Mouse (Mus musculus): Measurements from ENCODE around the gene Thbs3. TPM values are rescaled to one million over a fixed set of nuclear protein-coding genes. Genes with fewer than 3 reads are reported as not detected.

Thbs3 gene
- total and polyA plus RNA-seq, 2 experiments from 2014 or later, result 17.4 to 26.4 TPM

DNA sequence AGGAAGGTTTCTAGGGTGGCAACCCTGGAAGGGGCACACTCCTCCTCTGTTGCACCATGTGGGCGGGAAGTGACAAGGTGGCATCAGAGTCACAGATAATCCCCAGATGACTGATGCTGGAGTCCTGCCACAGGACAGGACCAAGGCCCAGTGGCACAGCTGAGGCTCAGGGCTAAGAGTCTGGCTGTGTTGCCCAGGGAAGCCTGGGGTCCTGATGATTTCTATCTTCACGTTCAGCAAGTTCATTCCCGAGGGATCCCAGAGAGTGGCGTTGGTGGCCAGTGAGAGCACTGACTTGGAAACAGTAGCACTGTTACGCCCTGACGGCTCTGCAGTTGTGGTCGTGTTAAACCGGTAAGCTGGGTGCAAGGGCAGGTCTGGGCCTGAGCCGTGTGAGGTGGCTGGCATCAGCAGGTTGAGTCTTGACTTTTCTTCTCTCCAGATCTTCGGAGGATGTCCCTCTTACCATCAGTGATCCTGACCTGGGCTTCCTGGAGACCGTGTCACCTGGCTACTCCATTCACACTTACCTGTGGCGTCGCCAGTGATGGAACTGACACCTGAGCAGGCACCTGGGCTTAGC lies 6.8 kb upstream of the Thbs3 start:
- Histone ChIP-seq H3K36me3 (replicated peaks; ENCODE audit: control insufficient read depth, insufficient read depth, low read length) (peaks cover 65% of the 10 kb centered on the region), H3K27me3 (ENCODE audit: control insufficient read depth, insufficient read depth, low read length) (no peaks in the 10 kb centered on the region), H3K4me1 (ENCODE audit: control insufficient read depth, insufficient read depth) (peaks cover 8% of the 10 kb centered on the region), H3K9me3 (replicated peaks; ENCODE audit: control insufficient read depth, low read length) (no peaks in the 10 kb centered on the region), H3K27ac (ENCODE audit: low read depth) (no peak overlapping the region), H3K4me2 (ENCODE audit: low read depth, low read length) (no peak overlapping the region), H3K9ac (replicated peaks; ENCODE audit: low read depth, low read length) (no peak overlapping the region), H3K4me3 (ENCODE audit: low read depth, low read length) (no peak overlapping the region)
- TF ChIP-seq CTCF (IDR thresholded peaks at IDR 0.05; ENCODE audit: low read depth) (no peak), EP300 (IDR thresholded peaks at IDR 0.05; ENCODE audit: low read depth) (no peak)
- ATAC-seq (ENCODE audit: insufficient read depth, low read depth) (no peak), DNase-seq (ENCODE audit: low spot score) (no peak)
- WGBS, result 87% methylated on average over 13 of the region's 13 CpGs

DNA sequence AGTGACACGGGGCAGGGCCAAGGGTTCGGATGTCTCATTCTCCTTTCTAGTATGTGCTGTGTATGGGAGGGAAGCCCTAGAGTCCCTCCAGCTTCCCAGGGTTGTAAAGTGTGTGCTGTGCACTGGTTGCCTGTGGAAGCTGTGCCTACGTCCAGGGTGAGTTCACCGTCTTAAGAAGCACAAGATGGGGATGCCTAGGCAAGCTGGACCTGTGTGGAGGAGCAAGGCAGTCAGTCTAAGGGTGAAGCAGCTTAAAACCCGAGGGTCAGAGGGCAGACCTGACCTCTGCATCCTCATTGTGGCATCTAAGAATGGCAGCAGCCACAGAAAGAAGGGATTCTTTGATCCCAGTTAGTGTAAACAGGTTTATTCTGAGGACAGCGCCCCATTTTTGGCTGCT lies 6.2 kb upstream of the Thbs3 start:
- H3K9me3 ChIP-seq (replicated peaks; ENCODE audit: control insufficient read depth, low read length), result no peaks in the 10 kb centered on the region
- H3K36me3 ChIP-seq (replicated peaks; ENCODE audit: control insufficient read depth, insufficient read depth, low read length), result peaks cover 65% of the 10 kb centered on the region
- H3K4me3 ChIP-seq (ENCODE audit: low read depth, low read length), result no peak overlapping the region
- DNase-seq (ENCODE audit: low spot score) (no peak), ATAC-seq (ENCODE audit: insufficient read depth, low read depth) (no peak)
- TF ChIP-seq CTCF (IDR thresholded peaks at IDR 0.05; ENCODE audit: low read depth) (no peak), EP300 (IDR thresholded peaks at IDR 0.05; ENCODE audit: low read depth) (no peak)
- no peak overlapping the region for H3K4me2 ChIP-seq (ENCODE audit: low read depth, low read length)
- 83% methylated on average over 6 of the region's 6 CpGs for WGBS
- H3K9ac ChIP-seq (replicated peaks; ENCODE audit: low read depth, low read length), result no peak overlapping the region
- H3K27me3 ChIP-seq (ENCODE audit: control insufficient read depth, insufficient read depth, low read length), result no peaks in the 10 kb centered on the region
- H3K27ac ChIP-seq (ENCODE audit: low read depth), result no peak overlapping the region
- H3K4me1 ChIP-seq (ENCODE audit: control insufficient read depth, insufficient read depth), result peaks cover 7% of the 10 kb centered on the region

DNA sequence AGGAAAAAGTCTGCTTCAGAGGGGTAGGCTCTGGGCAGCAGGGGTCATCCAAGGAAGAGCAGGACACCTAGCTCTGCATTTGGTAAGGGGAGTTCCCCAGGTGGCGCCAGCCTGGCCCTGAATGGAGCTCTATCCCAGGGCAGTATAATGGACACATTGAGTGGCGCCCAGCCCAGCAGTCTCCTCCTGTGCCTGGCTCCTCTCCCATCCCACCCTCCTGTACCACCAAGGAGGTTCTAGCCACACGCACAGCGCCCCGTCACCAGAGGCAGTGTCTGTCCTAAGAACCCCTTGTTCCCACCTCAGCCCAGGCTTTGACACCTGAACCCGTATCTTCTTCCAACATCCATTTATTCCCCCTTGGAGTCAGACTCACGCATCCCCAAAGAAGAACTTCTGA lies 5.2 kb upstream of the Thbs3 start:
- TF ChIP-seq CTCF (IDR thresholded peaks at IDR 0.05; ENCODE audit: low read depth), result no peak
- TF ChIP-seq EP300 (IDR thresholded peaks at IDR 0.05; ENCODE audit: low read depth), result no peak
- no peak for DNase-seq (ENCODE audit: low spot score)
- peaks cover 7% of the 10 kb centered on the region for H3K4me1 ChIP-seq (ENCODE audit: control insufficient read depth, insufficient read depth)
- H3K4me3 ChIP-seq (ENCODE audit: low read depth, low read length), result no peak overlapping the region
- H3K9me3 ChIP-seq (replicated peaks; ENCODE audit: control insufficient read depth, low read length), result no peaks in the 10 kb centered on the region
- no peak overlapping the region for H3K27ac ChIP-seq (ENCODE audit: low read depth)
- no peak overlapping the region for H3K4me2 ChIP-seq (ENCODE audit: low read depth, low read length)
- H3K27me3 ChIP-seq (ENCODE audit: control insufficient read depth, insufficient read depth, low read length), result no peaks in the 10 kb centered on the region
- no peak overlapping the region for H3K9ac ChIP-seq (replicated peaks; ENCODE audit: low read depth, low read length)
- H3K36me3 ChIP-seq (replicated peaks; ENCODE audit: control insufficient read depth, insufficient read depth, low read length), result peaks cover 59% of the 10 kb centered on the region
- ATAC-seq (ENCODE audit: insufficient read depth, low read depth), result no peak
- 92% methylated on average over 7 of the region's 7 CpGs for WGBS

DNA sequence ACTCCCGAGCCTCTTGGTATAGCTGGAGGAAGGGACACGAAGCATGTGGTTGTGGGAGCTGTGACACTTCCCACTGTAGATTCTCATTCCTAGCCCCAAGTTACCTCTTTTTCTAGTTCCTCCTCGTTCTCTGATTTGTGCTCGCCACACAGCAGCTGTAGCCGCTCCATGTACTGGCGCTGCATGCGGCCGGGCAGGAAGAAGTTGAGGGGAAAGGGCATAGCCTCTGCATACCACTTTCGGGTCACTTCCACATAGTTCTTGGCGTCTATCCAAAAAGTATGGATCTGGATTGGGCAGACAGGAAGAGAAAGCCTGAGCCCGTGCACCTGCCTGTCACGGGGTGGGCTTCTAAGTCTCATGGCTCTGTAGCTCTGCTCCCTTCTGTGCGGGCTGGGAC lies 4.8 kb upstream of the Thbs3 start:
- ATAC-seq (ENCODE audit: insufficient read depth, low read depth), result no peak
- no peaks in the 10 kb centered on the region for H3K9me3 ChIP-seq (replicated peaks; ENCODE audit: control insufficient read depth, low read length)
- TF ChIP-seq EP300 (IDR thresholded peaks at IDR 0.05; ENCODE audit: low read depth) (no peak), CTCF (IDR thresholded peaks at IDR 0.05; ENCODE audit: low read depth) (no peak)

DNA sequence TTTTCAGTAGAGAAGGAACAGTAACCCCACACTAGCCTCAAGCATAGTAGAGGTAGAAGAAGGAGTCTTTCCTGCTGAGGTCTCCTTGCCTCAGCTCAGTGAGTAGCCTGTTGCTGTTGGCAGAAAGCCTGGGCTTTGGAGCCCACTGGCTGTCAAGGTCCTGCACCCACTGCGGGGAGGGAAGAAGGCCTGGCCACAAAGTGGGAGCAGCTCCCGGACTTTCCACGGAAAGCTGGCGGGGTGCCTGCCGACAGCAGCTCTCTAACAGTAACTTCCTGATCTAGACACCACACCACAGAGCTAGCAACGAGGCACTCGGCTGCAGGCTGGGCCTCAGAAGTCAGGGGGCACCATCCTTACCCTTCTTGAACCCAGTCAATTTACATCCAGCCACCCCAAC lies 4.2 kb upstream of the Thbs3 start:
- 46% methylated on average over 7 of the region's 7 CpGs for WGBS
- no peak overlapping the region for H3K27ac ChIP-seq (ENCODE audit: low read depth)
- ATAC-seq (ENCODE audit: insufficient read depth, low read depth), result no peak

More for the DNA sequence above, 4.8 kb upstream of the Thbs3 start:
- Histone ChIP-seq H3K4me3 (ENCODE audit: low read depth, low read length) (no peak overlapping the region), H3K27me3 (ENCODE audit: control insufficient read depth, insufficient read depth, low read length) (no peaks in the 10 kb centered on the region), H3K4me1 (ENCODE audit: control insufficient read depth, insufficient read depth) (peaks cover 7% of the 10 kb centered on the region), H3K9ac (replicated peaks; ENCODE audit: low read depth, low read length) (no peak overlapping the region), H3K27ac (ENCODE audit: low read depth) (no peak overlapping the region), H3K36me3 (replicated peaks; ENCODE audit: control insufficient read depth, insufficient read depth, low read length) (peaks cover 57% of the 10 kb centered on the region), H3K4me2 (ENCODE audit: low read depth, low read length) (no peak overlapping the region)
- no peak for DNase-seq (ENCODE audit: low spot score)
- 72% methylated on average over 13 of the region's 13 CpGs for WGBS

More for the DNA sequence above, 4.2 kb upstream of the Thbs3 start:
- no peak overlapping the region for H3K4me3 ChIP-seq (ENCODE audit: low read depth, low read length)
- TF ChIP-seq CTCF (IDR thresholded peaks at IDR 0.05; ENCODE audit: low read depth) (no peak), EP300 (IDR thresholded peaks at IDR 0.05; ENCODE audit: low read depth) (no peak)
- no peak overlapping the region for H3K9ac ChIP-seq (replicated peaks; ENCODE audit: low read depth, low read length)
- H3K9me3 ChIP-seq (replicated peaks; ENCODE audit: control insufficient read depth, low read length), result no peaks in the 10 kb centered on the region
- DNase-seq (ENCODE audit: low spot score), result no peak
- H3K27me3 ChIP-seq (ENCODE audit: control insufficient read depth, insufficient read depth, low read length), result no peaks in the 10 kb centered on the region
- H3K4me1 ChIP-seq (ENCODE audit: control insufficient read depth, insufficient read depth), result peaks cover 11% of the 10 kb centered on the region
- no peak overlapping the region for H3K4me2 ChIP-seq (ENCODE audit: low read depth, low read length)
- H3K36me3 ChIP-seq (replicated peaks; ENCODE audit: control insufficient read depth, insufficient read depth, low read length), result peaks cover 51% of the 10 kb centered on the region
